Mouse (Mus musculus): ENCODE results near the gene Zfp687.
A peak's percentile ranks its signal among the peaks of the same experiment; 100 is the strongest.
"Not testable (repeated sequence)": the region's sequence is repeated elsewhere in the genome, so short reads cannot be mapped to it uniquely, and the experiment has no call there.

Gene Zfp687

GRCm38 (mm10) chr3:95046462-95047057, 31.3 kb upstream of the Zfp687 start:
- Histone ChIP-seq H3K27me3 (ENCODE audit: insufficient read depth, low read length) (peaks cover 2% of the 10 kb centered on the region; the same call in 1 of the 2 replicates), H3K4me1 (replicated peaks; ENCODE audit: low read depth, low read length) (peaks cover 24% of the 10 kb centered on the region), H3K36me3 (ENCODE audit: insufficient read depth, low read length) (no peaks in the 10 kb centered on the region), H3K9me3 (ENCODE audit: low read length) (no peaks in the 10 kb centered on the region), H3K4me3 (replicated peaks; ENCODE audit: low read length) (no peak overlapping the region)
- TF ChIP-seq POU5F1 (IDR thresholded peaks at IDR 0.05; ENCODE audit: borderline replicate concordance, low read length): no peak
- TF ChIP-seq NANOG (IDR thresholded peaks at IDR 0.05; ENCODE audit: borderline replicate concordance, low read length): no peak
- TF ChIP-seq CTCF (conservative IDR thresholded peaks at IDR 0.05; ENCODE audit: low read length): no peak

DNA sequence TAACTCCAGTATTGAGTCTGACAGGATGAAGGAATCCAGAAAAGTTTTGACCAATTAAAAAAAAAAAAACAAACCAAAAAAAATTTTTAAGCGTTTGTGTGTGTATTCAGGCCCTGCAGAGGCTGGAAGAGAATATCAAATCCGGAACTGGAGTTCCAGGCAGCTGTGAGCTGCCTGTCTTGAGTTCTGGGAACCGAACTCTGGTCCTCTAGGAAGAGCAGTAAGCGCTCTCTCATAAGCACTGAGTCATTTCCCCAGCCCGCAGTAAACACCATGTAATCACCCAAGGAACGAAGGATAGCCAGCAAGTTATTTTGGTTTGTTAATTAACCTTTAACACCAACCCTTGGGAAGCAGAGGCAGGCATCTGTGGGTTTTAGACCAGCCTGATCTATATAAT, 28.0 kb upstream of the Zfp687 start:
- Histone ChIP-seq H3K4me3 (replicated peaks; ENCODE audit: low read length) (no peak overlapping the region; the same call in 1 of the 2 replicates), H3K27me3 (ENCODE audit: insufficient read depth, low read length) (peaks cover under 1% of the 10 kb centered on the region; the same call in 1 of the 2 replicates), H3K36me3 (ENCODE audit: insufficient read depth, low read length) (peaks cover 23% of the 10 kb centered on the region), H3K9me3 (ENCODE audit: low read length) (no peaks in the 10 kb centered on the region), H3K4me1 (replicated peaks; ENCODE audit: low read depth, low read length) (peaks cover 34% of the 10 kb centered on the region)
- no peak for TF ChIP-seq CTCF (conservative IDR thresholded peaks at IDR 0.05; ENCODE audit: low read length)
- TF ChIP-seq NANOG (IDR thresholded peaks at IDR 0.05; ENCODE audit: borderline replicate concordance, low read length): no peak
- no peak for TF ChIP-seq POU5F1 (IDR thresholded peaks at IDR 0.05; ENCODE audit: borderline replicate concordance, low read length)

DNA sequence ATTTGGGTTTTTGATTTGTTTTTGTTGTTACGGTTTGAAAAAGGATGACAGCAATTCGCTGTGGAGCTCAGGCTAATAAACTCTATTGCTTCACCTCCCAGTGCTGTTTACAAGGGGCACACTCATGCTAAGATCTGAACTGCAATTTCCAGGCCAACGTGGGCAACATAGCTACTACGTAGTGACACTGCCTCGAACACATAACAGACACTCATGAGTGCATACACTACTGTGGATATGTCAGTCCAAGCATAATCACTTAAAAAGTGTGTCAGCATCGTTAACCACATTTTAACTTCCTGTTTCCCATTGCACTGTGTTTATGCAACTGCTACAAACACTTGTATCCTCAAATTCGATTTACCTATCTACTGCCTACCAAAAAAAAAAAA, 27.6 kb upstream of the Zfp687 start:
- Histone ChIP-seq H3K4me3 (replicated peaks; ENCODE audit: low read length) (peak overlapping the region; percentile 92), H3K4me1 (replicated peaks; ENCODE audit: low read depth, low read length) (peaks cover 37% of the 10 kb centered on the region), H3K9me3 (ENCODE audit: low read length) (no peaks in the 10 kb centered on the region), H3K27me3 (ENCODE audit: insufficient read depth, low read length) (no peaks in the 10 kb centered on the region), H3K36me3 (ENCODE audit: insufficient read depth, low read length) (peaks cover 27% of the 10 kb centered on the region)
- TF ChIP-seq CTCF (conservative IDR thresholded peaks at IDR 0.05; ENCODE audit: low read length): no peak

DNA sequence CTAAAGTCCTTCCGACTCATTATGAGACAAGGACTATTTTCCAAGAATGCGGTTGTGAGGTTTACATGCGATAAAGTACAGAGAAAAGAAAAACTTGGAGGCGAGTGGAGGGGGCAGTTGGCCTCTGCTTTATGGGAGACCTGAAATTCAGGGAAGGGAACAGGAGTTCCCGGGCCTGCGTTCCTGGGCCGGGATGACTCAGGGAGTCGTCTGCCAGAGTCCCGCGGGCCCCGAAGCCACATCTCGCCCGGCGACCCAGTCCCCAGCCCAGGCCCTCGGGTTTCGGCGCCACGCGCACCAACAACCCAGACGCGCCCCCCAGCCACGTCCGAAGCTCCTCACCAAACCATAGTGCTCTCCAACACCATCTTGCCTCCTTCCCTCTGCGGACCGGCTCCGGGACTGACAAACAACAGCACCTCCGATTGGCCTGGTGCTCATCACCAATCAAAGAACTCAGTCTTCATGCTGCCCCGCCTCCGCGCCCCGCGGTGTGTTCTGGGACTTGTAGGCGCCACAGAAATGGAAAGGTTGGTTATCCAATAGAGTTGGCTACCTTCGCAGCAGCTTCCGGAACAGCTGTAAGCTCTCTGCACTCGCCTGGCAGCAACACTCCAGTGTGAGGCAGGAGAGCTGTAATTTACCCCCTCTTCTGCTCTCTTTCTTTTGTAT, 27.1 kb upstream of the Zfp687 start, which contains the start of gene Psmd4:
TSS of gene Psmd4 (minus strand) at position 449 of the 672 bp plus-strand sequence.
- TF ChIP-seq CTCF (conservative IDR thresholded peaks at IDR 0.05; ENCODE audit: low read length) (no peak), NANOG (IDR thresholded peaks at IDR 0.05; ENCODE audit: borderline replicate concordance, low read length) (no peak), POU5F1 (IDR thresholded peaks at IDR 0.05; ENCODE audit: borderline replicate concordance, low read length) (no peak)
- peak within 1 kb of the TSS; percentile 92 for H3K4me3 ChIP-seq (replicated peaks; ENCODE audit: low read length)
- no peaks in the 10 kb centered on the region for H3K9me3 ChIP-seq (ENCODE audit: low read length)
- H3K27me3 ChIP-seq (ENCODE audit: insufficient read depth, low read length): no peaks in the 10 kb centered on the region
- peaks cover 33% of the 10 kb centered on the region for H3K36me3 ChIP-seq (ENCODE audit: insufficient read depth, low read length)
- peaks cover 43% of the 10 kb centered on the region for H3K4me1 ChIP-seq (replicated peaks; ENCODE audit: low read depth, low read length)

- Histone ChIP-seq H3K36me3 (ENCODE audit: insufficient read depth, low read length) (peaks cover 39% of the 10 kb centered on the region), H3K4me3 (replicated peaks; ENCODE audit: low read length) (peak overlapping the region; percentile 92), H3K9me3 (ENCODE audit: low read length) (no peaks in the 10 kb centered on the region), H3K4me1 (replicated peaks; ENCODE audit: low read depth, low read length) (peaks cover 48% of the 10 kb centered on the region), H3K27me3 (ENCODE audit: insufficient read depth, low read length) (no peaks in the 10 kb centered on the region)
- TF ChIP-seq CTCF (conservative IDR thresholded peaks at IDR 0.05; ENCODE audit: low read length) (no peak), POU5F1 (IDR thresholded peaks at IDR 0.05; ENCODE audit: borderline replicate concordance, low read length) (no peak), NANOG (IDR thresholded peaks at IDR 0.05; ENCODE audit: borderline replicate concordance, low read length) (no peak)
Observed at GRCm38 (mm10) chr3:95041625-95042024, 26.4 kb upstream of the Zfp687 start.

- no peak overlapping the region for H3K4me3 ChIP-seq (replicated peaks; ENCODE audit: low read length)
- H3K9me3 ChIP-seq (ENCODE audit: low read length): no peaks in the 10 kb centered on the region
- peaks cover 39% of the 10 kb centered on the region for H3K4me1 ChIP-seq (replicated peaks; ENCODE audit: low read depth, low read length)
- TF ChIP-seq NANOG (IDR thresholded peaks at IDR 0.05; ENCODE audit: borderline replicate concordance, low read length) (no peak), POU5F1 (IDR thresholded peaks at IDR 0.05; ENCODE audit: borderline replicate concordance, low read length) (no peak), CTCF (conservative IDR thresholded peaks at IDR 0.05; ENCODE audit: low read length) (no peak)
- no peaks in the 10 kb centered on the region for H3K27me3 ChIP-seq (ENCODE audit: insufficient read depth, low read length)
- H3K36me3 ChIP-seq (ENCODE audit: insufficient read depth, low read length): peaks cover 63% of the 10 kb centered on the region
Observed at GRCm38 (mm10) chr3:95029953-95030352, 14.7 kb upstream of the Zfp687 start.

DNA sequence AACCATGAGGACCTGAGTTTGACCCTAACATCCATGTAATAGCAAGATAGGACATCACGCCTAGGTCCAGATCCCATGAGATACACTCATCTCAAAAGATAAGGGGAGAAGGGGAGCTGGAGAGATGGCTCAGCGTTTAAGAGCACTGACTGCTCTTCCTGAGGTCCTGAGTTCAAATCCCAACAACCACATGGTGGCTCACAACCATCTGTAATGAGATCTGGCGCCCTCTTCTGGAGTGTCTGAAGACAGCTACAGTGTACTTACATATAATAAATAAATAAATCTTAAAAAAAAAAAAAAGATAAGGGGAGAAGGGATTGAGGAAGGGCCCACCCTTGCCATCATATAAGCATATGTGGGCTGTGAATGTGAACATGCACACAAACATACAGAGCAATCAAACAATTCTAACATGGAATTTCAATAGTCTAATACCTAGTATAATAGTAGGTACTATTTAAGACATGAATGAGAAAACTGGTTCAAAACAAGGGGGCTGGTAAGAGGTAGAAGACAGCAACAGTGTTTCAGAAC, 14.1 kb upstream of the Zfp687 start:
- H3K4me3 ChIP-seq (replicated peaks; ENCODE audit: low read length); H3K27me3 ChIP-seq (ENCODE audit: insufficient read depth, low read length); H3K9me3 ChIP-seq (ENCODE audit: low read length): not testable (repeated sequence)
- Histone ChIP-seq H3K36me3 (ENCODE audit: insufficient read depth, low read length) (peaks cover 57% of the 10 kb centered on the region), H3K4me1 (replicated peaks; ENCODE audit: low read depth, low read length) (peaks cover 41% of the 10 kb centered on the region)
- TF ChIP-seq CTCF (conservative IDR thresholded peaks at IDR 0.05; ENCODE audit: low read length): peak; percentile 26

DNA sequence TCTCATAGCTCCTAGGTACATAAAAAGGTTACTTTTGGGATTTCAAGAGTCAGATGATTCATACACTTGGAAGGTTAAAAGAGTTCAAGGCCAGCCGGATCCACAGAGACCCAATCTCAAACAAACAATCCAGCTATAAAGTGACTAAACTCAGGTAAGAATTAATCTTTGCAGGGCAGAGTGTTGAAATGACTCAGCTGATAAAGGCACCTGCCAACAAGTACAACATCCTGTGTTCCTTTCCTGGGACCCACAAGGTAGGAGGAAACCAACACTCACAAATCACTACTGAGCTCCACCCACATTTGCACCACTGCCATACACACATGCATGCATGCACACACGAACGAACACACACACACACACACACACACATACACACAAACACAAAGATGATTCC, 13.4 kb upstream of the Zfp687 start:
- H3K36me3 ChIP-seq (ENCODE audit: insufficient read depth, low read length): peaks cover 50% of the 10 kb centered on the region
- TF ChIP-seq NANOG (IDR thresholded peaks at IDR 0.05; ENCODE audit: borderline replicate concordance, low read length): no peak
- no peak for TF ChIP-seq POU5F1 (IDR thresholded peaks at IDR 0.05; ENCODE audit: borderline replicate concordance, low read length)
- no peak for TF ChIP-seq CTCF (conservative IDR thresholded peaks at IDR 0.05; ENCODE audit: low read length)
- peaks cover 44% of the 10 kb centered on the region for H3K4me1 ChIP-seq (replicated peaks; ENCODE audit: low read depth, low read length)
- H3K4me3 ChIP-seq (replicated peaks; ENCODE audit: low read length): no peak overlapping the region
- no peaks in the 10 kb centered on the region for H3K27me3 ChIP-seq (ENCODE audit: insufficient read depth, low read length)
- no peaks in the 10 kb centered on the region for H3K9me3 ChIP-seq (ENCODE audit: low read length)
